Mouse (Mus musculus) lung, embryonic 16.5 days (tissue): ENCODE results near the gene Pim1. TPM values are rescaled to one million over a fixed set of nuclear protein-coding genes. Genes with fewer than 3 reads are reported as not detected.

ENCODE experiments used
- ATAC-seq: fragments of 200-750 bp; cut with Nextera tagmentation; 2 replicates; pipeline ENCODE4 v1.8.0; 2017; ENCODE audit warnings: low read depth, mild to moderate bottlenecking, moderate library complexity
- H3K27ac ChIP-seq: fragments of 300-500 bp; sonication (generic); 2 replicates; pipeline ENCODE4 v1.5.1; 2014; ENCODE audit warnings: mild to moderate bottlenecking, control low read depth, low read length
- H3K27me3 ChIP-seq: fragments of 300-500 bp; sonication (generic); 2 replicates; pipeline ENCODE4 v1.6.1; 2014; ENCODE audit warnings: low read depth, low read length, mixed read lengths; ENCODE audit not compliant: control insufficient read depth, insufficient read depth
- H3K36me3 ChIP-seq: fragments of 300-500 bp; sonication (generic); 2 replicates; pipeline ENCODE4 v1.6.1; 2014; ENCODE audit warnings: low read length; ENCODE audit not compliant: control insufficient read depth, insufficient read depth
- H3K4me1 ChIP-seq: fragments of 300-500 bp; sonication (generic); replicated peaks from 2 replicates; pipeline ENCODE4 v1.6.1; 2014; ENCODE audit warnings: low read length, mixed read lengths; ENCODE audit not compliant: control insufficient read depth, insufficient read depth
- H3K4me2 ChIP-seq: fragments of 300-500 bp; sonication (generic); 2 replicates; pipeline ENCODE4 v1.6.1; 2014; ENCODE audit warnings: low read depth, low read length, control low read depth
- H3K4me3 ChIP-seq: fragments of 300-500 bp; sonication (generic); 2 replicates; pipeline ENCODE4 v1.5.1; 2014; ENCODE audit warnings: mild to moderate bottlenecking, low read length, control low read depth
- H3K9ac ChIP-seq: fragments of 300-500 bp; sonication (generic); 2 replicates; pipeline ENCODE4 v1.6.1; 2014; ENCODE audit warnings: low read length, control low read depth
- H3K9me3 ChIP-seq: fragments of 300-500 bp; sonication (generic); 2 replicates; pipeline ENCODE4 v1.6.1; 2016; ENCODE audit warnings: low read length; ENCODE audit not compliant: control insufficient read depth
- WGBS: fragments of 180-500 bp; shearing (Covaris S2); extraction: QIAGEN DNeasy Blood & Tissue Kit; methylation state at CpG from one replicate; pipeline ENCODE4 v1.1.7; 2014; 5-methylcytosine and 5-hydroxymethylcytosine counted together
- polyA plus RNA-seq: library from polyadenylated mRNA; unstranded; fragments of >200 nt; fragmentation: Nextera tagmentation; extraction: Ambion mirVana; gene quantifications from 2 replicates; pipeline ENCODE4 v1.2.1, GENCODE M21; 2015

Pim1 gene
- polyA plus RNA-seq, 1 experiment from 2014 or later, result 15.6 TPM

DNA sequence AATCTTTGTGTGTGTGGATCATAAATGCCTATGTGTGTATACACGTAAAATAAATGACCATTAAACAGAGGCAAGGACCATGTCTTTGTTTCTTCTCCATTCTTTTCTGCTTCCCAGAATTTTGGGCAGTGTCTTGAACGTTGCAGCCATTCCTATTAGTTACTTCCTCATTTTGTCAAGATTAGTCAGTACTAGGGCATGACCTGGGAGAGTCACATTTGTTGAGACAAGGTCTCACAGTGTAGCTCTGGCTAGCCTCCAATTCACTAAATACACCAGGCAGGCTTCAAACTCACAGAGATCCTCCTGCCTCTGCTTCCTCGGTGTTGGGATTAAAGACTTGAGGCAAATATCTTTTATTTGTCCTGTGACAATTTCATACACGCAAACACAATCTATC is 12.3 kb upstream of the Pim1 start:
- ATAC-seq, result no peak

DNA sequence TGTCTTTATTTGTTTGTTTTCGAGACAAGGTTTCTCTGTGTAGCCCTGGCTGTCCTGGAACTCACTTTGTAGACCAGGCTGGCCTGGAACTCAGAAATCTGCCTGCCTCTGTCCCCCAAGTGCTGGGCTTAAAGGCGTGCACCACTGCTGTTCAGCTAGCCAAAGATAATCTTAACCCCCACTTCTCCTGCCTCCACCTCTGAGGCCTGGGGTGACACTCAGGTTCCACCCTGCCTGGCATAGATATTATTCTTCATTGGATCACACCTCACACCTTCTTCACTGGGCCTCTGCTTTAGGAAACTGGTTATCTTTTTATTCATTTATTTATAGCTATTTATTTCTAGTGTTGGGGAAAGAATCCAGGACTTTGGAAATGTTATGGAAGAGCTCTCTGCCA is 10.3 kb upstream of the Pim1 start:
- no peak for ATAC-seq
- no peaks in the 10 kb centered on the region for H3K36me3 ChIP-seq
- H3K9ac ChIP-seq, result no peak overlapping the region
- H3K27ac ChIP-seq, result no peak overlapping the region
- no peaks in the 10 kb centered on the region for H3K27me3 ChIP-seq
- H3K4me2 ChIP-seq, result no peak overlapping the region
- H3K4me3 ChIP-seq, result no peak overlapping the region
- H3K4me1 ChIP-seq, result no peaks in the 10 kb centered on the region
- WGBS, result 77% methylated on average over 2 of the region's 2 CpGs
- H3K9me3 ChIP-seq, result 0 out of 2 replicates have a peak, but pooled peaks cover 2% of the 10 kb centered on the region

More for the DNA sequence above, 12.3 kb upstream of the Pim1 start:
- Histone ChIP-seq H3K36me3 (no peaks in the 10 kb centered on the region), H3K4me1 (peaks cover 3% of the 10 kb centered on the region; the same call in 1 of the 2 replicates), H3K27ac (no peak overlapping the region), H3K4me3 (no peak overlapping the region), H3K9me3 (0 out of 2 replicates have a peak, but pooled peaks cover 2% of the 10 kb centered on the region), H3K27me3 (no peaks in the 10 kb centered on the region), H3K9ac (no peak overlapping the region), H3K4me2 (no peak overlapping the region)
- WGBS, result 78% methylated on average over 4 of the region's 4 CpGs

DNA sequence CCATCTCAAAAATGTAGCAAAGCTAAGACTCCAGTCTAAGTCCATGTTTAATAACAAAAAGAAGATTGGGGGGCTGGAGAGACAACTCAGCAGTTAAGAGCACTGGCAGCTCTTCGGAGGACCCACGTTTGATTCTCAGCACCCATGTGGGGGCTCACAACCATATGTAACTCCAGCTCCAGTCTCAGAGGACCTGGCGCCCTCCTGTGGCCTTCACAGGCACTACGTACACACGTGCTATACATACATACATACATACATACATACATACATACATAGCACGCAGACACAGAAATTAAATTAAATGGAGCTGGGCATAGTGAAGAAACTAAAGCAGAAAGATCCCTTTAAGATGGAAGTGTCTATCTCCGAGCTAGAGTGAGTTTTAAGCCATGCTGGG is 7.9 kb upstream of the Pim1 start:
- no peak overlapping the region for H3K4me2 ChIP-seq
- no peak overlapping the region for H3K4me3 ChIP-seq
- H3K4me1 ChIP-seq, result no peaks in the 10 kb centered on the region
- no peak overlapping the region for H3K9ac ChIP-seq
- 0 out of 2 replicates have a peak, but pooled peaks cover 2% of the 10 kb centered on the region for H3K9me3 ChIP-seq
- no peaks in the 10 kb centered on the region for H3K27me3 ChIP-seq
- ATAC-seq, result no peak
- no peaks in the 10 kb centered on the region for H3K36me3 ChIP-seq
- H3K27ac ChIP-seq, result no peak overlapping the region
- 93% methylated on average over 7 of the region's 7 CpGs for WGBS

DNA sequence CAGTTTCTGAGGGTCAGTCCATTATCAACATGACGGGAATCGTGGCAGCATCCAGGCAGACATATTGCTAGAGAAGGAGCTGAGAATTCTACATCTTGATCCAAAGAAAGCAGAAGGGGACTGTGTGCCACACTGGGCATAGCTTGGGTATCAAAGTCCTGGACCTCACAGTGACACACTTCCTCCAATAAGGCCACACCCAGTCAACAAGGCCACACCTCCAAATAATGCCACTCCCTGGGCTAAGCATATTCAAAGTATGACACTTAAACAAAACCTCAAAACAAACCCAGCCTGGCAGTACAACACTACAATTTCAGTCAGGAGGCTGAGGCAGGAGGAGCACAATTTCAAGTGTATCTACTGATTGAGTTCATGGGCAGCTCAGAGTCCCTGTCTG is 7.3 kb upstream of the Pim1 start:
- Histone ChIP-seq H3K4me3 (no peak overlapping the region), H3K4me1 (no peaks in the 10 kb centered on the region), H3K4me2 (no peak overlapping the region), H3K36me3 (no peaks in the 10 kb centered on the region), H3K9ac (no peak overlapping the region), H3K9me3 (0 out of 2 replicates have a peak, but pooled peaks cover 2% of the 10 kb centered on the region), H3K27ac (no peak overlapping the region), H3K27me3 (no peaks in the 10 kb centered on the region)
- no peak for ATAC-seq
- WGBS, result 96% methylated on average over 2 of the region's 2 CpGs

DNA sequence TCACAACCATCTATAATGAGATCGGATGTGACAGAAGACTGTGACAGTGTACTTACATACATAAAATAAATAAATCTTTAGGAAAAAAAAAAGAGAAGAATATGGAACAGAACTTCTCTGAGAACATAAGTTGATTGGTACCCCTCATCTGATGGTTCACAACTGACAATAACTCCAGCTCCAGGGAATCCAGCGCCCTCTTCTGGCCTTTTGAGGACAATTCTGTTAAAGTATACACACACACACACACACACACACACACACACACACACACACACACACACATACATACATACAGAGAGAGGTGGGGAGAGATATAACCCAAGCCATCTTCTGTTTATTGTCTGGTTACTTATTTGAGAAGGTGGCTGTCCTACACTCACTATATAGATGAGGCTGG is 6.1 kb upstream of the Pim1 start:
- 0 out of 2 replicates have a peak, but pooled peaks cover 2% of the 10 kb centered on the region for H3K9me3 ChIP-seq
- H3K36me3 ChIP-seq, result no peaks in the 10 kb centered on the region
- H3K27ac ChIP-seq, result no peak overlapping the region
- no peak overlapping the region for H3K4me3 ChIP-seq
- WGBS, result 72% methylated on average over 2 of the region's 2 CpGs
- no peak overlapping the region for H3K9ac ChIP-seq
- peaks cover 9% of the 10 kb centered on the region for H3K4me1 ChIP-seq
- ATAC-seq, result no peak
- H3K27me3 ChIP-seq, result no peaks in the 10 kb centered on the region
- no peak overlapping the region for H3K4me2 ChIP-seq

DNA sequence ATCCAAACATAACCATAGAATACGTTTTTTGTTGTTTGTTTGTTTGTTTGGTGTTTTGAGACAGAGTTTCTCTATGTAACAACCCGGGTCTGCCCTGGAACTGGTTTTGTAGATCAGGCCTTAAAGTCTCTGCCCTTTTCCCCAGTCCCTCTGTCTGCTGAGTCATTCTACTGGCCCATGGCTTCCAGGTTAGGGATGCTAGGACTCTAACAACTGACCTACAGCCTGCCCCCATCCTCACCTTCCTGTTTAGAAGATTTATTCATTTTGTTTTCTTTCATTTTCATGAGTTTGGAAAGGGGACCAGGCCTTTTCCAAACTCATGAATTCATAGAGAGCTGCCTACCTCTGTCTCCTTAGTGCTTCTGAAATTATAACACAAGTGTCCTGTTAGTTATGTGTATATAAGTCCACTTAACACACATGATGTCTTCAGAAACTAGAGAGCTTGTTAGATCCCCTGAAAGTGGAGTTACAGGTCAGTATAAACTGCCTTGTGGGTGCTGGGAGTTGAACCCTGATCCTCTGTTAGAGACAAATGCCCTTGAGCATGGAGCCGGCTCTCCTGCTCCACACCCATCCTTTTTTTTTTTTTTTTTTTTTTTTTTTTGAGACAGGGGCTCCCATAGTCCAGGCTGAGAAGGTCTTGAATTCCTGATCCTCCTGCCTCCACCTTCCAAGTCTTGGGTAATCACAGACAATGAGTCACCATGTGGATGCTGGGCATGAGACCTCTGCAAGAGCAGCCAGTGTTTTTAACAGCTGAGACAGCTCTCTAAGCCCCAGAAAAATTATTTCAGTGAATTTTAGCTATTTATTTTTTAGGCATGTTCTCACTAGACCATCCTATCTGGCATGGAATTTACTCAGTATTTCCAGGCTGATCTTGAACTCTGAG is 5.0 kb upstream of the Pim1 start:
- 51% methylated on average over 3 of the region's 3 CpGs for WGBS
- Histone ChIP-seq H3K9me3 (0 out of 2 replicates have a peak, but pooled peaks cover 2% of the 10 kb centered on the region), H3K27ac (no peak overlapping the region), H3K4me3 (no peak overlapping the region), H3K9ac (no peak overlapping the region), H3K27me3 (no peaks in the 10 kb centered on the region), H3K36me3 (no peaks in the 10 kb centered on the region), H3K4me2 (no peak overlapping the region), H3K4me1 (peaks cover 10% of the 10 kb centered on the region)
- ATAC-seq, result no peak

DNA sequence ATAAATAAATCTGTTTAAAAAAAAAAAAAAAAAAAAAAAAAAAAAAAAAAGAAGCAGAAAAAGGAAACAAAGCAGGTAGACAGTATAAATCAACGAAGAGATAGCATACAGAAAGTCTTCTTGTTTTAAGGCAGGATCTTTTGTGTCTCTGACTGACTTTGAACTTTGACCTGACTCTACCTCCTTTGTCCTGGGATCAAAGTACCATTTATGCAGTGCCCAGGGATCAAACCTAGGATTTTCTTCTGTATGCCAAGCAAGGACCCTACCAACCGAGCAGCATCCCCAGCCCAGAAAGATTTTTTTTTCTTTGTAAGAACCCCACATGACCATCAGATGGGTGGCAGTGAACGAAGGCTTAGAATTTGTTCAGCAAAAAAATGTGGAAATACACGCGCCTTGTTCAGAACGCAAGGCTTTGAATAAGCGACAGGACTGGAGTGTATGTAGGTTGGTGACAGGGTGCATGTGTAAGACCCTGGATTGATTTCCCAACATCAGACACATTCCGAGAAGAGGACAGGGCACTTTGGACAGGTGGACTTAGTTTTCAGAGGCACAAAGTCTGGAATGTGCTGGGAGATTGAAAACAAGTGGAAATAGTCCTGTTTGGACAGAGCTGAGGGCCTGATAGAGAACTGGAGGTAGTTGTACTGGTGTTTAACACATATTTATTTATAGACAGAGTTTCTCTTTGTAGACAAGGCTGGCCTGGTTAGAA is 2.1 kb upstream of the Pim1 start:
- H3K4me2 ChIP-seq, result no peak overlapping the region
- ATAC-seq, result no peak
- H3K9me3 ChIP-seq, result no peaks in the 10 kb centered on the region
- WGBS, result 68% methylated on average over 8 of the region's 8 CpGs
- H3K36me3 ChIP-seq, result no peaks in the 10 kb centered on the region; the same call in 1 of the 2 replicates
- H3K9ac ChIP-seq, result no peak overlapping the region
- H3K27me3 ChIP-seq, result no peaks in the 10 kb centered on the region
- H3K4me1 ChIP-seq, result peaks cover 15% of the 10 kb centered on the region
- no peak overlapping the region; the same call in 1 of the 2 replicates for H3K4me3 ChIP-seq
- H3K27ac ChIP-seq, result peak overlapping the region; percentile 94; the same call in 1 of the 2 replicates

DNA sequence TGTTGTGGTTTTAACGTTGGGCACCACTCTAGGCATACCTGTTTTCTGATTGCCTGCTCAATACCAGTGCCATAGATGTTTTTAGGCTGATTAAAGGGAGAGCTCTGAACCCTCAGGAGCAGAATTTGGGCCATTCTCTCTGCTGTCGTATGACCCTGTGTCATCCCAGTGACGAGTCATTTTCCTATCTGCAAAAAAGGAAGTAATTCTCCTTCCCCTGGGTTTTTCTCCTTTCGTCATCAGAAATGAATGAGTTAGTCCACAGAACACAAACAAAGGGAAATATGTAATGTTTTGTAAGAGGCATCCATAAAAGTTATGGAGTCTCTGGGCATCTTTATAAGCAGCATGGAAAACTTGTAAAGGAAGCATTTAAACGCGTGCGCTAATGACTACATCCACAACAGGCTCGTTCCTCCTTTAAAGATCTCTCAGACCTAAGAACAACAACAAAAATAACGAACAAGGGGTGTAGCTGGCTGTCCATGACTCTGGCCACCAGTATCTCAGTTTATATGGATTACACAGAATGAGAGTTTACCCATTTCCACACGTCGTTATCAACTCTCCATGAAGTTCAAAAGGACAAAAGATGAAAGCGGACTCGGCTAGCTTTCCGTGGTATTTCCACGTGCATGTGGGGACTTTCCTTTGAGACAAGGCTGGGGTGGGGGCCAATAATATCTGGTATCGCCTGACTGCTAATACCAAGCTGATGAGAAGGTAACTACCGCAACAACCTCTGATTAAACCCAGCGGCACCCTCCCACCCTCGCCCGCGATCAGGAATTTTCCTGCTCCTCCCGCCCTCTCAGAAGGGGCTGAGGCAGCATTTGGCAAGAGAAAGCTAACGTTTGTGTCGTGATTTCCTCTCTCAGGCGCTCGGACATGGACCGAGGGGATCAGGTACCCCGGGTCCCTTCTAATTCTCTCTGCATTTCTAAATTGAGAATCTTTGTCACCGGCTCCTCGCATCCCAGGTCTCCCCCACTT is 1.3 kb upstream of the Pim1 start:
- no peaks in the 10 kb centered on the region for H3K27me3 ChIP-seq
- H3K36me3 ChIP-seq, result peaks cover 2% of the 10 kb centered on the region; the same call in 1 of the 2 replicates
- H3K9me3 ChIP-seq, result no peaks in the 10 kb centered on the region
- peak overlapping the region; percentile 78 for H3K9ac ChIP-seq
- peak overlapping the region; percentile 94 for H3K27ac ChIP-seq
- peaks cover 18% of the 10 kb centered on the region for H3K4me1 ChIP-seq
- H3K4me2 ChIP-seq, result peak overlapping the region; percentile 86
- WGBS, result 3% methylated on average over 30 of the region's 30 CpGs
- no peak for ATAC-seq
- peak overlapping the region; percentile 66 for H3K4me3 ChIP-seq
